Comparison of ENCODE assay signal across 8 mouse cellular contexts in genomic region chr5:35609381-35609780, GRCm38 (mm10). TPM values are rescaled to one million over a fixed set of nuclear protein-coding genes. Genes with fewer than 3 reads are reported as not detected.
DNase-seq lines count a peak whose midpoint lies in the region; ATAC-seq and TF ChIP-seq lines count a peak whose summit lies in the region.

No protein-coding gene starts in this region.

- H3K27me3 ChIP-seq in liver, embryonic 12.5 days (replicated peaks), result no peaks in the 10 kb centered on the region
- H3K27me3 ChIP-seq in forebrain, embryonic 12.5 days, result no peaks in the 10 kb centered on the region
- H3K27me3 ChIP-seq in hindbrain, embryonic 15.5 days, result no peaks in the 10 kb centered on the region
- no peaks in the 10 kb centered on the region for H3K27me3 ChIP-seq in testis, adult 2 months (ENCODE audit: control insufficient read depth, insufficient read depth, low read length)

- TF ChIP-seq POLR2A in testis, adult 2 months (IDR thresholded peaks at IDR 0.05; ENCODE audit: control insufficient read depth, low read depth, low read length), result peak; percentile 21; the same call in 1 of the 2 replicates

- H3K27ac ChIP-seq in liver, embryonic 12.5 days, result no peak overlapping the region
- peak overlapping the region; percentile 48; the same call in 1 of the 2 replicates for H3K27ac ChIP-seq in forebrain, embryonic 12.5 days
- H3K27ac ChIP-seq in hindbrain, embryonic 15.5 days (replicated peaks), result 0 out of 2 replicates have a peak overlapping the region, but pooled peaks have one; percentile 9
- H3K27ac ChIP-seq in testis, adult 2 months (ENCODE audit: control insufficient read depth, insufficient read depth, low read depth, low read length), result peak overlapping the region; percentile 61

- TF ChIP-seq CTCF in testis, adult 2 months (IDR thresholded peaks at IDR 0.05; ENCODE audit: control insufficient read depth, insufficient read depth, insufficient replicate concordance, low read depth, low read length), result no peak

- WGBS in liver, embryonic 12.5 days (ENCODE audit: insufficient replicate concordance), result 53% methylated on average over 12 of the region's 12 CpGs
- 6% methylated on average over 12 of the region's 12 CpGs for WGBS in forebrain, embryonic 12.5 days
- 7% methylated on average over 12 of the region's 12 CpGs for WGBS in hindbrain, embryonic 15.5 days

- no peak overlapping the region for H3K4me3 ChIP-seq in liver, embryonic 12.5 days
- H3K4me3 ChIP-seq in forebrain, embryonic 12.5 days (replicated peaks), result no peak overlapping the region
- H3K4me3 ChIP-seq in hindbrain, embryonic 15.5 days, result no peak overlapping the region
- H3K4me3 ChIP-seq in testis, adult 2 months (ENCODE audit: control insufficient read depth, low read depth, low read length), result peak overlapping the region; percentile 82

- H3K36me3 ChIP-seq in liver, embryonic 12.5 days, result no peaks in the 10 kb centered on the region
- H3K36me3 ChIP-seq in forebrain, embryonic 12.5 days (replicated peaks), result peaks cover 4% of the 10 kb centered on the region; the same call in 1 of the 2 replicates
- H3K36me3 ChIP-seq in hindbrain, embryonic 15.5 days, result no peaks in the 10 kb centered on the region
- peaks cover 2% of the 10 kb centered on the region for H3K36me3 ChIP-seq in testis, adult 2 months (ENCODE audit: control insufficient read depth, insufficient read depth, low read length)

- peaks cover 8% of the 10 kb centered on the region for H3K4me1 ChIP-seq in liver, embryonic 12.5 days
- H3K4me1 ChIP-seq in forebrain, embryonic 12.5 days, result peaks cover 19% of the 10 kb centered on the region
- H3K4me1 ChIP-seq in hindbrain, embryonic 15.5 days (replicated peaks), result peaks cover 16% of the 10 kb centered on the region
- H3K4me1 ChIP-seq in testis, adult 2 months (ENCODE audit: control insufficient read depth, insufficient read depth, low read length), result no peaks in the 10 kb centered on the region

- no peak overlapping the region for H3K9ac ChIP-seq in liver, embryonic 12.5 days
- H3K9ac ChIP-seq in forebrain, embryonic 12.5 days, result 0 out of 2 replicates have a peak overlapping the region, but pooled peaks have one; percentile 1
- H3K9ac ChIP-seq in hindbrain, embryonic 15.5 days, result no peak overlapping the region

- peak; percentile 22 for DNase-seq in liver
- DNase-seq in lung, postnatal 14 days, result peak; percentile 35
- no peak for DNase-seq in cerebellum, postnatal 36 days
- DNase-seq in left cerebral cortex, adult 11 months (ENCODE audit: low spot score), result no peak

- ATAC-seq in liver, embryonic 12.5 days, result no peak
- peak; percentile 67 for ATAC-seq in forebrain, embryonic 12.5 days (ENCODE audit: low FRiP score)
- ATAC-seq in hindbrain, embryonic 15.5 days (ENCODE audit: low FRiP score, low read depth), result 0 out of 2 replicates have a peak, but pooled peaks have one; percentile 57

- no peaks in the 10 kb centered on the region for H3K9me3 ChIP-seq in liver, embryonic 12.5 days (replicated peaks)
- H3K9me3 ChIP-seq in forebrain, embryonic 12.5 days, result no peaks in the 10 kb centered on the region
- no peaks in the 10 kb centered on the region for H3K9me3 ChIP-seq in hindbrain, embryonic 15.5 days

- no peak overlapping the region for H3K4me2 ChIP-seq in liver, embryonic 12.5 days
- 0 out of 2 replicates have a peak overlapping the region, but pooled peaks have one; percentile 3 for H3K4me2 ChIP-seq in forebrain, embryonic 12.5 days
- no peak overlapping the region for H3K4me2 ChIP-seq in hindbrain, embryonic 15.5 days

RNA-seq across cellular contexts. Expression of gene Acox3, which starts 26.5 kb away (rescaled TPM):
- polyA plus RNA-seq in liver, embryonic 12.5 days (2016; fragmentation: Nextera tagmentation; extraction: Ambion mirVana), result 4.1 and 4.4 TPM in 2 replicates
- 15.6 and 17.6 TPM in 2 replicates for polyA plus RNA-seq in forebrain, embryonic 12.5 days (2016; fragmentation: Nextera tagmentation; extraction: Ambion mirVana)
- polyA plus RNA-seq in hindbrain, embryonic 15.5 days (2015; fragmentation: Nextera tagmentation; extraction: Ambion mirVana), result 12.3 and 13.4 TPM in 2 replicates
- 45.2 and 52.9 TPM in 2 replicates for polyA plus RNA-seq in testis, adult 2 months (2012; rRNA removed)

RNA-seq across cellular contexts. Expression of gene Trmt44, which starts 34.5 kb away (rescaled TPM):
- polyA plus RNA-seq in liver, embryonic 12.5 days (2016; fragmentation: Nextera tagmentation; extraction: Ambion mirVana), result 5.0 and 5.3 TPM in 2 replicates
- 9.8 and 11.1 TPM in 2 replicates for polyA plus RNA-seq in forebrain, embryonic 12.5 days (2016; fragmentation: Nextera tagmentation; extraction: Ambion mirVana)
- 7.0 and 7.1 TPM in 2 replicates for polyA plus RNA-seq in hindbrain, embryonic 15.5 days (2015; fragmentation: Nextera tagmentation; extraction: Ambion mirVana)
- 4.7 and 4.8 TPM in 2 replicates for polyA plus RNA-seq in testis, adult 2 months (2012; rRNA removed)

Comparison
In these comparisons a context has a peak if more than half of its experiments do, and no peak if none do; other contexts are left out.
1. DNase-seq: peak in liver (single experiment) and lung, postnatal 14 days (single experiment); none in cerebellum, postnatal 36 days (0 of 2) and left cerebral cortex, adult 11 months (single experiment).